Mouse (Mus musculus) brain, embryonic 14.5 days (tissue): ENCODE results near the gene Cobl.

Experiments used
- CTCF ChIP-seq: fragments of 200-500 bp; IDR thresholded peaks from 2 replicates; pipeline ENCODE4 v1.5.1; 2012; ENCODE audit warnings: inconsistent platforms, mild to moderate bottlenecking, moderate library complexity, borderline replicate concordance; ENCODE audit not compliant: insufficient read depth, insufficient read length; ENCODE audit errors: extremely low read depth
- POLR2A ChIP-seq: fragments of 200-500 bp; IDR thresholded peaks from 2 replicates; pipeline ENCODE4 v1.6.1; 2012; ENCODE audit warnings: mild to moderate bottlenecking, inconsistent platforms, borderline replicate concordance; ENCODE audit not compliant: poor library complexity, insufficient read depth, insufficient read length, severe bottlenecking; ENCODE audit errors: extremely low read depth

GRCm38 (mm10) chr11:12467217-12467616, 2.5 kb upstream of the Cobl start:
- TF ChIP-seq POLR2A (no peak), CTCF (no peak)
